Mouse (Mus musculus) E14TG2a.4 (cell line): Measurements from ENCODE around the gene Togaram2.

ENCODE experiments used
- CTCF ChIP-seq: conservative IDR thresholded peaks from 2 replicates; pipeline ENCODE4 v1.5.1; 2014; ENCODE audit warnings: low read length
- NANOG ChIP-seq: IDR thresholded peaks from 2 replicates; pipeline ENCODE4 v1.6.1; 2014; ENCODE audit warnings: borderline replicate concordance, low read length, mixed read lengths

- TF ChIP-seq CTCF: no peak
- no peak for TF ChIP-seq NANOG
Measured at GRCm38 (mm10) chr17:71747561-71747960, 74.5 kb downstream of the Togaram2 start.
